In the genomic region with DNA sequence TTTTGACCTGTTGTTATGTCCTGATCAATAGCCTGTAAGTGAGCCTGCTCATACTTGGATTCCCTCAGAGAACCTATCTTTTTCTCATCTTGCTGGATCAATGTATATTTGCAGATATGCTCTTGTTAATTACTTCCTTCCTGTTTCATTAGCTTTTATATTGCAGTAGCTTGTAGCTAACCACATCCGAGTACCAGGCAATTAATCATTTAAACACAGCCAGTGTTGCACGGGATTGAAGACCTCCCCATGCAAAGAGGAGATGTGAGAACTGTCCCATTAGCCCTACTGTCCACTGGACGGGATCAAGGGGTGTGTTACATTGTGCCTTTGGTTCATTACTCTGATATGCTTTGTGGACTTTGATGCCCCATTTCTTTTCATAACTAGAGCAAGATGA, we compare ENCODE assay signal across 13 mouse cellular contexts.
"Had no signal": no experiment of that assay in that cellular context is flagged by ENCODE, and none has a peak within 500 bp of the region (broad histone marks: within the 10 kb centered on the region; RNA-seq: fewer than 3 reads in every experiment).

No protein-coding gene starts in this region.

- ATAC-seq: midbrain, embryonic 13.5 days; midbrain, embryonic 15.5 days had no signal

- H3K27ac ChIP-seq: midbrain, embryonic 13.5 days; midbrain, embryonic 15.5 days; neural tube, embryonic 12.5 days; stomach, embryonic 15.5 days; stomach, postnatal 0 days had no signal

- DNase-seq: lung, adult 18-20 months; lung, embryonic 14.5 days; lung, postnatal 10 days; lung, postnatal 4 days; right cerebral cortex, postnatal 14 days; thymus, adult 2 months; thymus, postnatal 25 days had no signal

- H3K4me3 ChIP-seq: megakaryocyte, embryonic 14.5 days; midbrain, embryonic 13.5 days; midbrain, embryonic 15.5 days; neural tube, embryonic 12.5 days; stomach, embryonic 15.5 days had no signal
